Mouse (Mus musculus) sigmoid colon, adult 10 weeks (tissue): Measurements from ENCODE around the gene Apex2. TPM values are rescaled to one million over a fixed set of nuclear protein-coding genes. Genes with fewer than 3 reads are reported as not detected.

Experiments
- polyA plus RNA-seq: library from polyadenylated mRNA; stranded (reverse); fragments of 350-450 nt; fragmentation: Illumina TruSeq; extraction: RNeasy Lipid Tissue Mini Kit (QIAGEN cat#74804); gene quantifications from one replicate; pipeline ENCODE4 v1.2.3, GENCODE M21; 2014; ENCODE audit warnings: low read depth, low replicate concordance

Gene Apex2
- polyA plus RNA-seq = 4.3 TPM

DNA sequence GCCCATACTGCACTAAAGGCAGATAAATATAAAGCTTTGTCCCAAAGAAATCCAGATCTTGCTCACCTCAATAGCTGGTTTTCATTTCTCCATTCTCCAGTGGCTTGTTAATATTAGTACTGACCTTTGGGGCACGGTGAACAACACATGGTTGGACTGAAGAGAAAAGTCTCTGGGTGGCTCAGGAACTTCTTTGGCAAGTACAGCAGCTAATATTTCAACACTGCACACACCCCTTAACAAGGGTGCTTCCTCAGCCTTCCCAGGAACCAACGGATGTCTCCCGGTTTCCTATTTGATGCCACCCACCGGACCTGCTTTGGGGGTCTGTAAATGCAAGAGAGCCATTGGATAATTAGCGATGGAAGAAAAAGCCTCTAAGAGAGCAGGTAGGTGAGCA lies at the start of gene Apex2:
TSS of gene Apex2 (minus strand) at position 173 of the 400 bp plus-strand sequence.

DNA sequence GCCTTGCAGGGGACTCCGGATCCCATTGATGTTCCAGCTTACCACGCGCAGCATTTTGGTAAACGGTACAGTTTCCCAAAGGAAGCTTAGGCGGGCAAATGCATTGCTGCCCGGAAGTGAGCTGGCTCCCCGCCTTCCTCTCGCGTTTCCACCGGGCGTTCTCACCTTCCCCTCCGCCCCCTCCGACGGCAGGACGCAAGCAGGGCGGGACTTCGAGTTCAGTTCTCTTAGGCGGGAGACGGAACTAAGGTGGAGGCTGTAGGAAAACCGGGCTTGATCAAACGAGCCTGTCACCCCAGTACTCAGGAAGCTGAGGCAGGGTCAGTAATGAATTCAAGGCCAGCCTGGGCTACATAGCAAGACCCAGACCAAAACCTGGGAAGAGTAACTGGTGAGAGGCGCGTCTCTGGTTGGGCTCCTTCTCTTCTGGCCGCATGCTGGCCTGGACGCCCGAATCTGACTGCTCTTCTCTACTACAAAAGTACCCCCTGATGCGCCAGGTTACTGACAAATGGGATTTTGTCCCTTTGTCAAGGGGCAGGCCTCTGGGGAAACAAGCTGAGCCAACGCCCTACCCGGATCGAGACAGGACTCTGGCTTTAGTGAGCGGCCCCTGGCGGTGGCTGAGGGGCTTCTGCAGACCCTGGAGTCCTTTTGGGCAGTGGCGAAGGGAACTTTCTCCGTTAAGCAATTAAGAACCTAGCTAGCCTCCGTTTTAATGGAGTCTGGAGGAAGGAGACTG lies 1.5 kb downstream of the Apex2 start, which contains the start of gene Pfkfb1:
TSS of gene Pfkfb1 (plus strand) at position 207 of the 742 bp plus-strand sequence.

DNA sequence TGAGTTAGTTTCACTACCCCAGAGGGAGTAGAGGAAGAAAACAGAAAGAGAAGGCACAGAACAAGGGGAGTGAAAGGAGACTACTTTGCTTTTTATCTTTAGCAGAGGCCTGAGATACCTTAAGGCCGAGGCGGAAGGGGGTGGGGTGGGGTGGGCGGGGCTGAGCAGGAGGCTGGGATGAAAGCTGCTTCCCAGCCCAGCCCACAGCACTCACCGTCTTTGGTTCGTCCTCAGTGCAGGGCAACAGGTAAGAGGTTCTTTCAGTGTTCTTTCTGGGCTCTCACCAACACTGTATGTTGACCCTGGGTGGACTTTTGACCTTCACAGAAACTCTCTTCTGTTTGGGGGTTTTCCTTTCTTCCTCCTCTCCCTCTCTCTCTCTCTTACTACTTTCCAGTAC lies 42.4 kb downstream of the Apex2 start, which contains the start of gene Alas2:
TSS of gene Alas2 (plus strand) at position 137 of the 400 bp plus-strand sequence.

Other genes with a start within 250 kb of the Apex2 start
- 42.1 TPM for gene Tmem29, start 130.7 kb downstream of the Apex2 start, polyA plus RNA-seq
- gene Alas2, start 42.5 kb downstream of the Apex2 start, polyA plus RNA-seq = 4.2 TPM
- 4.1 TPM for gene Pfkfb1, start 1.6 kb downstream of the Apex2 start, polyA plus RNA-seq
- gene Tro, start 67.7 kb upstream of the Apex2 start, polyA plus RNA-seq = 3.6 TPM
- gene Maged2, start 224.5 kb upstream of the Apex2 start, polyA plus RNA-seq = 9.3 TPM